Mouse (Mus musculus) cortical plate, adult 2 months (tissue): ENCODE measurements at regions not wholly inside any gene's neighbourhood (a gene's known extent, or its start where the extent isn't known, plus 50 kb on each side); places are given as distances from the start of the nearest gene placed in this dataset.

Experiments
- CTCF ChIP-seq: fragments of 200-500 bp; IDR thresholded peaks from 2 replicates; pipeline ENCODE4 v1.5.1; 2011; ENCODE audit warnings: mild to moderate bottlenecking, control low read depth, low read length; ENCODE audit not compliant: insufficient read depth; ENCODE audit errors: extremely low read depth
- POLR2A ChIP-seq: fragments of 200-500 bp; IDR thresholded peaks from 2 replicates; pipeline ENCODE4 v1.6.1; 2011; ENCODE audit warnings: mild to moderate bottlenecking, low read length, control low read depth; ENCODE audit not compliant: insufficient read depth; ENCODE audit errors: extremely low read depth

GRCm38 (mm10) chr13:37649467-37650080, 128.6 kb upstream of the Rreb1 start:
- TF ChIP-seq CTCF = no peak
- TF ChIP-seq POLR2A = no peak
